Mouse (Mus musculus) myocyte (in vitro differentiated cells): ENCODE measurements around the gene Sdf4.

Source experiments
- CEBPB ChIP-seq: IDR thresholded peaks from 2 replicates; pipeline ENCODE4 v1.6.1; 2011; ENCODE audit warnings: mild to moderate bottlenecking, moderate library complexity; ENCODE audit not compliant: poor library complexity, insufficient read depth, severe bottlenecking
- E2F4 ChIP-seq: IDR thresholded peaks from one replicate; pipeline ENCODE4 v1.6.1; 2011; ENCODE audit warnings: mild to moderate bottlenecking, control low read depth, moderate library complexity; ENCODE audit not compliant: insufficient read depth
- MAX ChIP-seq: IDR thresholded peaks from one replicate; pipeline ENCODE4 v1.6.1; 2011; ENCODE audit warnings: low read depth, mild to moderate bottlenecking, control low read depth
- MYOD1 ChIP-seq, 3 experiments: IDR thresholded peaks; one replicate each; pipeline ENCODE4 v1.6.1; 2011; ENCODE audit warnings: control low read depth in 2 of 3, low read depth in 2 of 3, mild to moderate bottlenecking in 2 of 3, moderate library complexity in 1 of 3; ENCODE audit not compliant: insufficient read length in 2 of 3, control insufficient read depth in 1 of 3
- MYOG ChIP-seq, 3 experiments: IDR thresholded peaks; one replicate each; pipeline ENCODE4 v1.6.1; 2011; ENCODE audit warnings: control low read depth in 2 of 3, low read depth in 2 of 3, mild to moderate bottlenecking in 2 of 3; ENCODE audit not compliant: insufficient read length in 2 of 3, control insufficient read depth in 1 of 3, insufficient read depth in 1 of 3
- POLR2A ChIP-seq: IDR thresholded peaks from one replicate; pipeline ENCODE4 v1.6.1; 2011; ENCODE audit warnings: low read depth, mild to moderate bottlenecking, control low read depth, moderate library complexity; ENCODE audit not compliant: insufficient read length
- POLR2AphosphoS2 ChIP-seq: IDR thresholded peaks from one replicate; pipeline ENCODE4 v1.6.1; 2011; ENCODE audit warnings: low read depth, control low read depth; ENCODE audit not compliant: insufficient read length
- SRF ChIP-seq: IDR thresholded peaks from one replicate; pipeline ENCODE4 v1.6.1; 2011; ENCODE audit warnings: low read depth; ENCODE audit not compliant: control insufficient read depth, insufficient read length
- TCF12 ChIP-seq: IDR thresholded peaks from one replicate; pipeline ENCODE4 v1.6.1; 2011; ENCODE audit warnings: mild to moderate bottlenecking, control low read depth; ENCODE audit not compliant: poor library complexity, insufficient read depth, severe bottlenecking
- TCF3 ChIP-seq: IDR thresholded peaks from one replicate; pipeline ENCODE4 v1.6.1; 2011; ENCODE audit warnings: low read depth, control low read depth; ENCODE audit not compliant: insufficient read length
- USF1 ChIP-seq: IDR thresholded peaks from one replicate; pipeline ENCODE4 v1.6.1; 2011; ENCODE audit warnings: low read depth, mild to moderate bottlenecking, control low read depth, moderate library complexity

DNA sequence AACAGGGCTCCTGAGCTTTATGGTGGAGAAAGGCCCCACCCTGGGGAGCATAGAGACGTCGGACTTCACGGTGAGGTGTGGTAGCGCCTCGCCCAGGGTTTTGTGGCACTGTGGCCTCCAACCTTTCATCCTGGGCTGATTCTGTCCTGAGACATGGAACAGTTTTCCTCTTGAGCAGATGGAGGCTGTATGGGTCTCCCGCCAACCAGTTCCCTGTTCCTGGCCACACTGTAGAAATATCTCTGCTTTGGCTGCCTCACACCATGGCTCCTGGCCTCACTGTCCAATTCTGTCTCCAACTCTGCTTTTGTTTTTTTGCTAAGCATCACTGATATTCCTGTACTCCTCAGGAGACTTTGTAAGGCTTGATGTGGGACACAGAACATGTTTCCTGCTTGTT, 37.2 kb upstream of the Sdf4 start:
- no peak for TF ChIP-seq POLR2A
- no peak for TF ChIP-seq POLR2AphosphoS2
- no peak for TF ChIP-seq MYOD1 (IDR thresholded peaks at IDR 0.05; ENCODE audit: control insufficient read depth in 1 of 3, insufficient read length in 2 of 3, low read depth in 2 of 3)
- TF ChIP-seq SRF, result no peak
- TF ChIP-seq TCF12, result no peak
- no peak for TF ChIP-seq TCF3
- no peak for TF ChIP-seq MYOG (IDR thresholded peaks at IDR 0.05; ENCODE audit: control insufficient read depth in 1 of 3, insufficient read depth in 1 of 3, insufficient read length in 2 of 3, low read depth in 2 of 3)
- TF ChIP-seq E2F4, result no peak
- no peak for TF ChIP-seq USF1
- no peak for TF ChIP-seq MAX
- no peak for TF ChIP-seq CEBPB
